Mouse (Mus musculus): ENCODE measurements around the gene Aqp3. TPM values are rescaled to one million over a fixed set of nuclear protein-coding genes. Genes with fewer than 3 reads are reported as not detected.

Gene Aqp3
- total RNA-seq, 2 experiments from 2014 or later = 0.51 to 14.1 TPM

DNA sequence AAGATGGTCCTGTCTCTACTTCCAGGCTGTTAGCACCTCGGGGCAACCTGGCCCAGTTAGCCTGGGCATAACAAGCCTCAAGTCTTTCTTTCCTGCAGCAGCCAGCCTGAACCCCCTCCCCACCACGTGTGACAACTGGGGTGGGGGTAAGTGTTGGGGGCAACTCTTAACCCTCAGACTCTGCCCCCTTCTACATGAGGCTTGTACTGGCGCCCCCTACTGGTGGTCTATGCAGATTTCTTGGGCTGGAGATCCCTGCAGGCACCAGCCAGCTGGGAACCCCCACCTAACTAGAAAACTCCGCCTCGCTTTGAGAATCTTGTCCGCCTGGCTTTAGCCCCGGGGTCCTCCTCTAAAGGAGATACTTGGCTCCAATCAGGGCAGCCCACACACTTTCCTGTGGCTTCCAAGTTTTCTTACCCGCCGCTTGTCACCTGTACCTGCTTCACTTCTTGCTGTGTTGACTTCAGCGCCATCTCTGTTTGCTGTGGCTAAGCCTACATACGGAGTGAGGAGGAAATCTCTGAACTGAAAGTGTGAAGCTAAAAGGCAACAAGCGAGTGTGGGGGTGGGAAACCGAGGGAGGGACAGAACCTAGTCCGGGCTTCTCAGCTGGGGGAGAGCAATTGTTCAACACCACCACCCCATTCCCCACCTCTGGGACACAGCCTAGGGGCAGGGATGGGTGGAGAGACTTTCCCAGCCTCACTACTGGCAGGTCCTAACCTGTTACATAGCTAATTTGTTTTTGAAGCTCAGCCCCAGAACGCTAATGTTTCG is 33.9 kb downstream of the Aqp3 start:
- DNase-seq (ENCODE audit: low spot score in 2 of 2) = no peak

DNA sequence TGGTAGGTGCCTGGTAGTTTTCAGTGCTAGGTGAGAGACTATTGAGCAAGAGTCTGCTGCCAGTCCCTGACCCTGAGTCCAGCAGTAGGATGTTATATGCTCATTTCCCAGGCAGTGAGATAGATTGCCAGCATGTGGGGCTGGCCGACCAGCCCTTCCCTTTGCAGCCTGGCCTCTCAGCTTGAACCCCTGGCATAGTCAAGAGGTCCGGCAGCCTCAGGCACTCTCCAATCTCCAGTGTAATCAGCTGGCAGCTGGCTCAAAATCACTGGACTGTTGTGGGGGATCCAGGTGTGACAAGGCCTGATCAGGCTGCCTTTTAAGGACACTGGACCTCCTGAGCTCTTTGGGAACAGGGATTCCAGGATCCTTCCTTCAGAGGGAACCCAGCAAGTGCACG is 34.6 kb downstream of the Aqp3 start:
- DNase-seq (ENCODE audit: low spot score in 2 of 2) = no peak

DNA sequence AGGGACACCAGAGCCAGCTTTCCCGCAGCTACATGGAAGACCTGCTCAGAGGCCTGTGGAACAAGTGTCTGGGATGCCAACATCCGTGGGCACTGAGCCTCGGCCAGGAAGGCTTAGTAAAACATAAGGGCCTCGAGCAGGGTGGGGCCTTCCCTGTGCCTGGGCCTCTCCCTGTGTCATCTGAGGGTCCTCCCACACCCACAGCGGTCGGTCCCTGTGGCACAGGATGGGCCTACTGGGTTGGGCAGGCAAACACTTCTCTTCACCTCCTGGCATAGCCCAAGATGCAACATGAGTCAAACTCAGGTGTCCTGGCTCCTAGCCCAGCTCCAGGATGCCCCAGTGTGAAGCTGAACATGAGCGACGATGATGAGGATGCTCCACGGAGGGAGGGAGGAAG is 40.6 kb downstream of the Aqp3 start:
- no peak for DNase-seq (ENCODE audit: low spot score in 2 of 2)

DNA sequence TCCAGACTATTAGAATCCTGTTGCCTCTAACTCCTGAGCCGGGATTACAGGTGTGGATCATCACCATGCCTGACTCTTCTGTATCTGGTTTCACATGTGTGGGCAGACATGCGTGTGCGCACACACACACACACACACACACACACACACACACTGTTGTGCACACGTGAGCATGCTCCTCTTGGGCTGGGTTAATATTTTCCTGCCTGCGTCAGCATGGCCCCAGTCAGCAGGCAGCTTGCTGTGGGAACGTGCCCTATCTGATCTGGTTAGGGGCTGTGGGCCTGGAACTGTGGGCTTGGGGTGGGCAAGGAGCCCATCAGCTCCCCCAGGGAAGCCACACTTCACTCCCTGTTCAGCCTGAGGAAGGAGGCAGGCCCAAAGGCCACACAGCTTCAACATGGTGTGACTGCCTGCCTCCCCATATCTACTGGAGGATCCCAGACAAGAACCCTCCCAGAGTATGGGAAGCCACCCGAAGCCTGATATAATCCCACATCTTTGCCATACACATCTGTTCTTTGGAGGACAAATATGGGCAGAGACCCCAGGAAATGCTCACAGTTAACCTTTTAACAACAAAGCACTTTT is 41.1 kb downstream of the Aqp3 start:
- DNase-seq (ENCODE audit: low spot score in 2 of 2) = no peak

DNA sequence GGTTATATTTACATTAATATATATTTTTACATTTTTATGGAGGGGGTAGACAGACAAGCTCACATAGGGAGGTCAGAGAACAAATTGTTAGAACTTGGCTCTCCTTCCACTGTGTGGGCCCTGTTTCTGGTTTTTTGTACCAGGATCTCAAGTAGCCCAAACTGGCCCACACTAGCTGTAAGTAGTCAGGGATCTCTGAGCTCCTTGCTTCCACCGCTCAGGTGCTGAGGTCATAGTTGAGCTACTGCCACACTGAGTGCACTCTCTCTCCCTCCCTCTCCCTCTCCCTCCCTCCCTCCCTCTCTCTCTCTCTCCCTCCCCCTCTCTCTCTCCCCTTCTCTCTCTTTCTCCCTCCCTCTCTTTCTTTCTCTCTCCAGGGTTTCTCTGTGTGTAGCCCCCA is 41.7 kb downstream of the Aqp3 start:
- DNase-seq (ENCODE audit: low spot score in 2 of 2) = no peak

DNA sequence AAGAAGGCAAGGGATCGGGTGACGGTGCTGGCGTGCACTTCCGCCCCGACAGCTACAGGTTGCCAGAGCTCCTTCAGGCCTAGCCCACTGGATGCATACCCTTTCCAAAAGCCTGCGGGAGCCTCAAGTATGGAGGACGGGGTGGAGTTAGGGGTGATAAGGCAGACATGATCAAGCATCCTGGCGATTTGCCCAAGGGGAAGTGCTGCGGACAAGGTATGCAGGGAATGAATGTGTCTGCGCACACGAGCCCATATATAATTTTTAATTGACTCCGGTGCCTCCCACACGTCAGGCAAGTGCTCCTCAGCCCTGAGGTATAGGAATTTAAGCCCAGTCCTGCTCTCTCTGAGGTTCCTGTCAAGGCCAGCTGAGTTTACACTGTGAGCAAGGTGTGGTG is 42.9 kb downstream of the Aqp3 start:
- no peak for DNase-seq (ENCODE audit: low spot score in 2 of 2)

DNA sequence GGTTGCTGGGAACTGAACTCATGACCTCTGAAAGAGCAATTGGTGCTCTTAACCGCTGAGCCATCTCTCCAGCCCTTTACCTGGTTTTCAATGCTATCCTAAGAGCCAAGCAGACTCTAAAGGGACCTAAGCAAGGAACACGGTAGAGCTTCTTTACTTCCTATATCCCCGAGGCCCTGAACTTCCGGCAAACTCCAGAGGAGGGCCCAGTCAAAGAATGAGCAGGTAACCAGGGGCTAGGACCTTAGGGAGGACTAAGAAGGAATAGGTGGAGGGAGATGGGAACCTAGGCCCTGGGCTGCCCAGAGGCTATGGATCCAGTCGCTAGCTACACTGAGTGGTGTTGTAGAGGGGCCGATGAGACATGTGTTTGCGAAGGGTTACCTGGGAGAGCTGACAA is 46.2 kb downstream of the Aqp3 start:
- no peak for DNase-seq (ENCODE audit: low spot score in 2 of 2)

DNA sequence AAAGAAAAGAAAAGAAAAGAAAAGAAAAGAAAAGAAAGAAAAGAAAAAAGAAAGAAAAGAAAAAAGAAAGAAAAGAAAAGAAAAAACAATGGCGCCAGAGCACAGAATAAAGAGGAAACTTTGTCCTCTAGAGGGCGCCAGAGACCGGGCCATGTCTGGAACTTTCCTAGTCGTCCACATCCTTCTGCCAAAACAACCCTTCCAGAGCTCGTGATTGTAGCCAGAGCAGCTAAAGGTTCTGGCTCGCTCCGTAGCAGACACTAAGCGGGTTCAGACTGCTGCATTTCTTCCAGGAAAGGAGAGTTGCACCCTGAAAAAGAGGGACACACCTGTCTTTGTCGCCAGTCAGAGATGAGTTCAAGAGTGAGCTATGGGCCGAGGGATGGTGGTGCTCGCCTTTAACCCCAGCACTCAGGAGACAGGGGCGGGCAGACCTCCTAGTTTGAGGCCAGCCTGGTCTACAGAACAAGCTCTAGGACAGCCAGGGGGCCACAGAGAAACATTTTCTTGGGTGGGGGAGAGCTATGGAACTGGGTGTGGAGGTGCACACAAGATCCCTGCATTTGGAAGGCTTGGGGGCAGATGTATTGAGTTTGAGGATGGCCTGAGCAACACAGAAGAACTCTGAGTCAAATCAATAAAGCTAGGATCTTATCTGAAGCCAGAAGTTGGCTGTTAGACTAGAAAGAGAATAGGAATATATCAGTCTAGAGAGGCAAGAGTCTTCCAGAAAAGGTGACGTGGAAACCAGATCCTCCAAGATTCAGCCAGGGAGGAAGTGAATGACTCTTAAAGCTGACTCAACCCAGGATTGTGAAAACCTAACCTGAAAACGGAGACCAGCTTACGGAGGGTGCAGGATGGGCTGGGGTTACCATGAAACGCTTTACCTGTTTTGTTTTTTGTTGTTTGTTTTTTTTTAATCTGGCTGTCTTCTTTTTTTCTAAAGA is 47.0 kb downstream of the Aqp3 start:
- DNase-seq (ENCODE audit: low spot score in 2 of 2) = peak; percentile 54 to 72

DNA sequence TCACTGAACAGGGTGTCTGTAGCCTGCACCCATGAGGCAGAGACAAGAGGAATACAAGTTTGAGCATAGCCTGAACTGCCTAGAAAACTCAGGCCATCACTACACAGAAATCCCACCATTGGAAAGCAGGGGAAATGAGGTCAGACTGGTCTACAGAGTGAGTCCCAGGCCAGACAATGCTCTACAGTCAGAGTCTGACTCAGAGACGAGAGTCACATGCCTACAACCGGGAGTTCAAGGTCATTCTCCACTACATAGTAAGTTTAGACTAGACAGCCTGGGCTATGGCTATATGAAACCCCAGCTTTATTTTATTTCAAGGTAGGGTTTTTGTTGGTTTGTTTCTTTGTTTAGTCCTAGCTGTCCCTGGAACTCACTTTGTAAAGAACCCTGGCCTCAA is 49.1 kb downstream of the Aqp3 start:
- no peak for DNase-seq (ENCODE audit: low spot score in 2 of 2)

DNA sequence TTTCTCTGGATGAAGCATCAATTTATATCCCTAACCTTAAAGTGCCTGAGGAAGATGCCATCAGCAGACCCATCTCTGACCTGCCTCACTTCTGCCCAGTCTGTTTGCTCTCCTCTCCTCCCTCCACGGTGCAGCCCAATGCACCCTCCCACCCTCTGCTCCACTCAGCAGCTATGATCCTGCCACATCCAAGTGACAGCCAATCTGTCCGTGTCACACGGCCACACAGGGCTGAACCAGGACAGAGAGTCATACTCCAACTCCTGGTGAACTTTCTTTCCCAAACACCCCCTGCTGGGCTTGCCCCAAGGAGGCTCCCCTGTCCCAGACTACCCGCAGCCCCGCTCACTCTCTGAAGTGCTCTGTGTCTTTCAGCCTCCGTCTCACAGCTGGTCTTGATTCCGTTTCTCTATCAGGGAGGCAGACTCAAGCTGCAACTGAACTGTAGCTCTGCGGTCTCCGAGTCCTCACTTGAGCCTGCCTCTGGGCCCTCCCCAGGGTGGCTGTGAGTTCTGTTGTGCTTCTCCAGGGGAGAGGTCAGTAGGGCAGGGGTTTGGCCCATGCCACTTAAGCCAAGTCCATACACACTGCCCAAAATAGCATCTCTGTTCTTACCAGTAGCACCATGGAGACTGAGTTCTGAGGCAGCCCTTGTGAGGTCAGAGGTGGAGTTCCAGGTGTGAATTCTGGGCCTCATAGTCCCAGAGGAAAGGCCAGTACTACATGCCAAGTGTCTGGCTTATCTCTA is 50.3 kb downstream of the Aqp3 start, which contains the start of gene Aqp7:
TSS of gene Aqp7 (minus strand) at position 616 of the 748 bp plus-strand sequence.
- no peak for DNase-seq (ENCODE audit: low spot score in 2 of 2)

DNA sequence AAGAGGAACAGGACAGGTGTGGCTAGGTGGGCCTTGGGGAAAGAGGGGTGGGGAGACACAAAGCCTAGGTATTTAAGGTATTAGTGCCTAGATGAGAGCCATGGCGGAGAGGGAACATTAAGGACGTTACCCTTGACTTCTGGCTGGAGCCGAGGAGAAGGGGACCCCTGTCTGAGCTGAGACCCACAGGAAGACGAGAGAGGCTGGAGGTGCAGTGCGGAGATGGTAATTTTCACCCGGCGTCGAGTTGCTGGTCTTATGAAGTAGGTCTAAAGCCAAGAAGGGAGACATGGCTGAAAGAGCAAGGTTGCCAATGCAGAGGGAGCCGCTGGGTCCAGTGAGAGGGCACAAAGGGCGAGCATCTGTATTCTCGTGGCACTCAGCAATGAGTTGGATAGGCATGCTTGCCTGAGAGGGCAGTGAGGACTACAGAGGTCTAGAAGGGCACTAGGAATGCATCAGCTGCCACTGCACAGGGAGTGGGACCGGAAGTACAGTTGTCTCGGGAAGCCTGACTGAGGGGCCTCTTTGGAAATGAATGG is 51.7 kb downstream of the Aqp3 start:
- no peak for DNase-seq (ENCODE audit: low spot score in 2 of 2)

DNA sequence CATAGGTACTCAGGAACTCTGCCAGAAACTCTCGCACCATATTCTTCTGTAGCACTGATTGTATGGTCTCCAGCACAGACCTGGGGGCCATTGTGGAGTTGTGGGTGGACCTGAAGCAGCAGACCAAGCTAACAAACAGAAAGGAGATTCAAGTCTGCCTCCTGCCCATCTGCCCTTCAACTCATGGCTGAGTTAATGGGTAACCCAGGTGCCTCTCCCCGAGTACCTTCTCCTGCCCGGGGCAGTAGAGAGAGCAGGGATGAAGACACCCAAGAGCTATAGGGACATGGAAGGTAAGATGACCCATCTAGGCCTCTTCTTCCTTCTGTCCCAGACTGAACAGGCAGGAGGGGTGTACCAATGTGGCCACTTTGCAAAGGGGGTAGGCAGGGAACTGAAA is 52.7 kb downstream of the Aqp3 start:
- no peak for DNase-seq (ENCODE audit: low spot score in 2 of 2)

DNA sequence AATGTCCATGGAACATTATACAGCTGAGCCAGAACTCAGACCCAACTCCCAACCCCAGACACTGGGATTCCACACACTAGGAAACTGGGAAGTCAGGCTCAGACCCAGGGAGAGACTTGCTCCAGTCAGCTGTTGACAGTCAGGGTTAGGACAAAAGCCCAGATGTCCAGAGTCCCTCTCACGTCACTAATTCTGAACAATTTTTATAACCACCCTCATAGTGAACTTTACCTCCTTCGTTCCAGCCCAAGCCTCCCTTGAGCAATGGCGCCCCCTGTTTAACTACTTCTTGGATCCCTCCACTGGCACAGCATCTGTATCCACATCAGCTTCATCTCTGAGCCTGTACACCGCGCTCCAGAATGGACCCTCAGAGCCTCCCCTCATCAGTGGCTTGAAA is 54.0 kb downstream of the Aqp3 start:
- DNase-seq (ENCODE audit: low spot score in 2 of 2) = no peak

DNA sequence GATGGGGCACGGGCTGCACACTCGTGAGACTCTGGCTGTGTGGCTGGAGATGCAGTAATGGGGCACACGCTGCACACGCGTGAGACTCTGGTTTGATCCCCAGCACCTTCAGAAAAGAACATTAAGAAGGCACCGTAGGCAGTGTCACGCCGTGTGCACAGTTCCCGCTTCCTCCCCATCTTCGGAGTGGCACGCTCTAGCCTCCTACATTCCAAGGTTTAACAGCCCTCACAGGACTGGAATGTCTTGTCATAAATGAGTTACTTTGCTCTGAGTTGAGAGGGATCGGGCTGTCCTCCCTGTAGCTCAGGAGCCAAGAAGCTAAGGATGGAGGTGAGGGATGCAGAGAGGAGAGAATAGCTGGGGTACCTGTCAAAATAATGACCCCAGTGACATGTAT is 55.1 kb downstream of the Aqp3 start:
- DNase-seq (ENCODE audit: low spot score in 2 of 2) = no peak

Other genes with a start within 250 kb of the Aqp3 start
- 10 to 100 TPM; 90.1 to 98.1 TPM for gene B4galt1, start 244.2 kb downstream of the Aqp3 start, total RNA-seq (2021)
- 10 to 100 TPM; 14.6 to 17.7 TPM for gene Spink4, start 178.1 kb downstream of the Aqp3 start, total RNA-seq (2021)
- gene Bag1, start 149.9 kb downstream of the Aqp3 start, total RNA-seq (2021) = 100 to 1,000 TPM; 225 to 228 TPM
- 10 to 100 TPM; 69.0 to 76.8 TPM for gene Chmp5, start 149.8 kb downstream of the Aqp3 start, total RNA-seq (2021)
- gene Nfx1, start 127.3 kb downstream of the Aqp3 start, total RNA-seq (2021) = 100 to 1,000 TPM; 107 to 110 TPM
- gene Aqp7, start 50.0 kb downstream of the Aqp3 start, total RNA-seq (2021) = 10 to 100 TPM; 14.9 to 21.6 TPM
- gene Nol6, start 26.3 kb upstream of the Aqp3 start, total RNA-seq (2021) = 10 to 100 TPM; 54.9 to 56.2 TPM
- 100 to 1,000 TPM; 123 to 128 TPM for gene Ube2r2, start 37.6 kb upstream of the Aqp3 start, total RNA-seq (2021)
- 10 to 100 TPM; 53.6 to 67.0 TPM for gene Ubap2, start 177.0 kb upstream of the Aqp3 start, total RNA-seq (2021)
- 10 to 100 TPM; 64.3 to 64.9 TPM for gene Dcaf12, start 216.7 kb upstream of the Aqp3 start, total RNA-seq (2021)